Mouse (Mus musculus) ES-Bruce4 (cell line): ENCODE measurements around the gene Hbs1l.

Source experiments
- CTCF ChIP-seq: IDR thresholded peaks from one replicate; pipeline ENCODE4 v1.8.1; 2011; ENCODE audit warnings: low read depth, low read length
- EP300 ChIP-seq: IDR thresholded peaks from 2 replicates; pipeline ENCODE4 v1.6.1; 2011; ENCODE audit warnings: low read depth, low read length; ENCODE audit not compliant: insufficient read depth
- POLR2A ChIP-seq: IDR thresholded peaks from one replicate; pipeline ENCODE4 v1.8.1; 2011; ENCODE audit warnings: low read length; ENCODE audit not compliant: insufficient read depth

- TF ChIP-seq CTCF (no peak), EP300 (no peak), POLR2A (no peak)
These were observed 69.2 kb downstream of the Hbs1l start for GRCm38 (mm10) chr10:21364946-21365345.
